Mouse (Mus musculus): ENCODE data around the gene Mavs. TPM values are rescaled to one million over a fixed set of nuclear protein-coding genes. Genes with fewer than 3 reads are reported as not detected.

Mavs gene
- polyA plus RNA-seq, 1 experiment from 2014 or later: 32.0 TPM

GRCm38 (mm10) chr2:131209125-131209795 lies 24.6 kb upstream of the Mavs start:
- Histone ChIP-seq H3K4me2 (ENCODE audit: low read depth, low read length) (peak overlapping the region; percentile 65), H3K9me3 (replicated peaks; ENCODE audit: control insufficient read depth, low read length) (no peaks in the 10 kb centered on the region), H3K9ac (ENCODE audit: low read depth, low read length) (peak overlapping the region; percentile 73), H3K4me3 (ENCODE audit: low read depth, low read length) (peak overlapping the region; percentile 70), H3K4me1 (ENCODE audit: control insufficient read depth, low read depth, low read length) (peaks cover 80% of the 10 kb centered on the region), H3K36me3 (ENCODE audit: control insufficient read depth, insufficient read depth) (peaks cover 7% of the 10 kb centered on the region), H3K27me3 (ENCODE audit: control insufficient read depth, insufficient read depth, low read depth, low read length) (no peaks in the 10 kb centered on the region), H3K27ac (ENCODE audit: low read length) (peak overlapping the region; percentile 92)
- ATAC-seq (ENCODE audit: low read depth): no peak
- WGBS (ENCODE audit: insufficient replicate concordance): 49% methylated on average over 4 of the region's 4 CpGs

- Histone ChIP-seq H3K27ac (ENCODE audit: low read length) (peak overlapping the region; percentile 92), H3K4me1 (ENCODE audit: control insufficient read depth, low read depth, low read length) (peaks cover 79% of the 10 kb centered on the region), H3K9me3 (replicated peaks; ENCODE audit: control insufficient read depth, low read length) (no peaks in the 10 kb centered on the region), H3K27me3 (ENCODE audit: control insufficient read depth, insufficient read depth, low read depth, low read length) (no peaks in the 10 kb centered on the region), H3K4me3 (ENCODE audit: low read depth, low read length) (peak overlapping the region; percentile 70), H3K36me3 (ENCODE audit: control insufficient read depth, insufficient read depth) (peaks cover 7% of the 10 kb centered on the region), H3K4me2 (ENCODE audit: low read depth, low read length) (peak overlapping the region; percentile 65), H3K9ac (ENCODE audit: low read depth, low read length) (peak overlapping the region; percentile 73)
- WGBS (ENCODE audit: insufficient replicate concordance): under 1% methylated on average over 50 of the region's 50 CpGs
- ATAC-seq (ENCODE audit: low read depth): peak; percentile 84
Observed at GRCm38 (mm10) chr2:131209969-131210792, 23.7 kb upstream of the Mavs start.

GRCm38 (mm10) chr2:131211026-131211615 lies 22.7 kb upstream of the Mavs start:
- Histone ChIP-seq H3K4me3 (ENCODE audit: low read depth, low read length) (peak overlapping the region; percentile 70), H3K9me3 (replicated peaks; ENCODE audit: control insufficient read depth, low read length) (no peaks in the 10 kb centered on the region), H3K9ac (ENCODE audit: low read depth, low read length) (peak overlapping the region; percentile 73), H3K4me1 (ENCODE audit: control insufficient read depth, low read depth, low read length) (peaks cover 77% of the 10 kb centered on the region), H3K4me2 (ENCODE audit: low read depth, low read length) (peak overlapping the region; percentile 65), H3K36me3 (ENCODE audit: control insufficient read depth, insufficient read depth) (peaks cover 7% of the 10 kb centered on the region), H3K27me3 (ENCODE audit: control insufficient read depth, insufficient read depth, low read depth, low read length) (no peaks in the 10 kb centered on the region), H3K27ac (ENCODE audit: low read length) (peak overlapping the region; percentile 92)
- ATAC-seq (ENCODE audit: low read depth): no peak
- 51% methylated on average over 9 of the region's 9 CpGs for WGBS (ENCODE audit: insufficient replicate concordance)

- Histone ChIP-seq H3K4me1 (ENCODE audit: control insufficient read depth, low read depth, low read length) (peaks cover 56% of the 10 kb centered on the region), H3K4me3 (ENCODE audit: low read depth, low read length) (peak overlapping the region; percentile 36), H3K36me3 (ENCODE audit: control insufficient read depth, insufficient read depth) (peaks cover 7% of the 10 kb centered on the region), H3K27me3 (ENCODE audit: control insufficient read depth, insufficient read depth, low read depth, low read length) (no peaks in the 10 kb centered on the region), H3K9ac (ENCODE audit: low read depth, low read length) (peak overlapping the region; percentile 67), H3K4me2 (ENCODE audit: low read depth, low read length) (peak overlapping the region; percentile 63), H3K9me3 (replicated peaks; ENCODE audit: control insufficient read depth, low read length) (no peaks in the 10 kb centered on the region), H3K27ac (ENCODE audit: low read length) (peak overlapping the region; percentile 94)
- WGBS (ENCODE audit: insufficient replicate concordance): 43% methylated on average over 7 of the region's 7 CpGs
- peak; percentile 64 for ATAC-seq (ENCODE audit: low read depth)
Observed at GRCm38 (mm10) chr2:131213773-131214172, 20.1 kb upstream of the Mavs start.

- Histone ChIP-seq H3K36me3 (ENCODE audit: control insufficient read depth, insufficient read depth) (peaks cover 7% of the 10 kb centered on the region), H3K9me3 (replicated peaks; ENCODE audit: control insufficient read depth, low read length) (no peaks in the 10 kb centered on the region), H3K4me2 (ENCODE audit: low read depth, low read length) (no peak overlapping the region), H3K4me3 (ENCODE audit: low read depth, low read length) (no peak overlapping the region), H3K4me1 (ENCODE audit: control insufficient read depth, low read depth, low read length) (peaks cover 42% of the 10 kb centered on the region), H3K27ac (ENCODE audit: low read length) (peak overlapping the region; percentile 58), H3K27me3 (ENCODE audit: control insufficient read depth, insufficient read depth, low read depth, low read length) (no peaks in the 10 kb centered on the region), H3K9ac (ENCODE audit: low read depth, low read length) (no peak overlapping the region)
- no peak for ATAC-seq (ENCODE audit: low read depth)
- WGBS (ENCODE audit: insufficient replicate concordance): 84% methylated on average over 7 of the region's 7 CpGs
Observed at GRCm38 (mm10) chr2:131215941-131216858, 17.7 kb upstream of the Mavs start.

- Histone ChIP-seq H3K4me1 (ENCODE audit: control insufficient read depth, low read depth, low read length) (peaks cover 42% of the 10 kb centered on the region), H3K27me3 (ENCODE audit: control insufficient read depth, insufficient read depth, low read depth, low read length) (no peaks in the 10 kb centered on the region), H3K9ac (ENCODE audit: low read depth, low read length) (no peak overlapping the region), H3K4me2 (ENCODE audit: low read depth, low read length) (no peak overlapping the region), H3K27ac (ENCODE audit: low read length) (no peak overlapping the region), H3K4me3 (ENCODE audit: low read depth, low read length) (no peak overlapping the region), H3K36me3 (ENCODE audit: control insufficient read depth, insufficient read depth) (no peaks in the 10 kb centered on the region), H3K9me3 (replicated peaks; ENCODE audit: control insufficient read depth, low read length) (no peaks in the 10 kb centered on the region)
- 49% methylated on average over 4 of the region's 4 CpGs for WGBS (ENCODE audit: insufficient replicate concordance)
- no peak for ATAC-seq (ENCODE audit: low read depth)
Observed at GRCm38 (mm10) chr2:131220030-131220429, 13.8 kb upstream of the Mavs start.

- Histone ChIP-seq H3K4me3 (ENCODE audit: low read depth, low read length) (no peak overlapping the region), H3K4me2 (ENCODE audit: low read depth, low read length) (no peak overlapping the region), H3K9ac (ENCODE audit: low read depth, low read length) (peak overlapping the region; percentile 54; the same call in 1 of the 2 replicates), H3K9me3 (replicated peaks; ENCODE audit: control insufficient read depth, low read length) (no peaks in the 10 kb centered on the region), H3K4me1 (ENCODE audit: control insufficient read depth, low read depth, low read length) (peaks cover 39% of the 10 kb centered on the region), H3K27ac (ENCODE audit: low read length) (peak overlapping the region; percentile 96), H3K27me3 (ENCODE audit: control insufficient read depth, insufficient read depth, low read depth, low read length) (no peaks in the 10 kb centered on the region), H3K36me3 (ENCODE audit: control insufficient read depth, insufficient read depth) (no peaks in the 10 kb centered on the region)
- 26% methylated on average over 3 of the region's 3 CpGs for WGBS (ENCODE audit: insufficient replicate concordance)
- ATAC-seq (ENCODE audit: low read depth): no peak
Observed at GRCm38 (mm10) chr2:131221853-131222515, 11.9 kb upstream of the Mavs start.

- H3K4me3 ChIP-seq (ENCODE audit: low read depth, low read length): no peak overlapping the region
- peak overlapping the region; percentile 96 for H3K27ac ChIP-seq (ENCODE audit: low read length)
- H3K4me2 ChIP-seq (ENCODE audit: low read depth, low read length): peak overlapping the region; percentile 47
- peak; percentile 39 for ATAC-seq (ENCODE audit: low read depth)
- H3K36me3 ChIP-seq (ENCODE audit: control insufficient read depth, insufficient read depth): no peaks in the 10 kb centered on the region
- H3K9ac ChIP-seq (ENCODE audit: low read depth, low read length): peak overlapping the region; percentile 54
- H3K4me1 ChIP-seq (ENCODE audit: control insufficient read depth, low read depth, low read length): peaks cover 39% of the 10 kb centered on the region
- 12% methylated on average over 5 of the region's 5 CpGs for WGBS (ENCODE audit: insufficient replicate concordance)
- H3K27me3 ChIP-seq (ENCODE audit: control insufficient read depth, insufficient read depth, low read depth, low read length): no peaks in the 10 kb centered on the region
- H3K9me3 ChIP-seq (replicated peaks; ENCODE audit: control insufficient read depth, low read length): no peaks in the 10 kb centered on the region
Observed at GRCm38 (mm10) chr2:131222562-131222961, 11.3 kb upstream of the Mavs start.

All from liver, embryonic 16.5 days (tissue).